Mouse (Mus musculus) large intestine, adult 2 months (tissue): ENCODE results near the gene Hao1. TPM values are rescaled to one million over a fixed set of nuclear protein-coding genes. Genes with fewer than 3 reads are reported as not detected.

Source experiments
- DNase-seq: peaks from one replicate; pipeline ENCODE4 v3.0.0-alpha.2; 2012; ENCODE audit warnings: low read depth, low spot score
- WGBS: fragments of 180-500 bp; shearing (Covaris S2); methylation state at CpG from one replicate; pipeline ENCODE4 v1.1.7; 2018; 5-methylcytosine and 5-hydroxymethylcytosine counted together
- polyA plus RNA-seq: library from polyadenylated mRNA; depleted of rRNA; stranded (reverse); fragments of >200 nt; gene quantifications from 2 replicates; pipeline ENCODE4 v1.2.3, GENCODE M21; 2012; rRNA removed

The Hao1 gene
- polyA plus RNA-seq, 1 experiment: not detected

- DNase-seq: peak; percentile 19
- 7% methylated on average over 8 of the region's 8 CpGs for WGBS
Measured at GRCm38 (mm10) chr2:134481759-134482158, 72.4 kb downstream of the Hao1 start.

GRCm38 (mm10) chr2:134481174-134481573 is 73.0 kb downstream of the Hao1 start:
- WGBS: 81% methylated on average over 6 of the region's 6 CpGs

GRCm38 (mm10) chr2:134465132-134465531 is 89.0 kb downstream of the Hao1 start:
- no peak for DNase-seq
- WGBS: 44% methylated on average over 2 of the region's 2 CpGs

More at GRCm38 (mm10) chr2:134481174-134481573, 73.0 kb downstream of the Hao1 start:
- DNase-seq: no peak

GRCm38 (mm10) chr2:134462321-134462720 is 91.8 kb downstream of the Hao1 start:
- DNase-seq: no peak
- WGBS: 70% methylated on average over 6 of the region's 6 CpGs

- WGBS: 44% methylated on average over 5 of the region's 5 CpGs
- DNase-seq: no peak
Measured at GRCm38 (mm10) chr2:134460831-134461230, 93.3 kb downstream of the Hao1 start.

GRCm38 (mm10) chr2:134456065-134456505 is 98.1 kb downstream of the Hao1 start:
- WGBS: 31% methylated on average over 7 of the region's 7 CpGs
- DNase-seq: no peak

GRCm38 (mm10) chr2:134452748-134453147 is 101.4 kb downstream of the Hao1 start:
- 64% methylated on average over 1 of the region's 1 CpGs for whole genome bisulfite sequencing

GRCm38 (mm10) chr2:134450976-134451375 is 103.2 kb downstream of the Hao1 start:
- no peak for DNase-seq
- 48% methylated on average over 1 of the region's 1 CpGs for WGBS

More at GRCm38 (mm10) chr2:134452748-134453147, 101.4 kb downstream of the Hao1 start:
- no peak for DNase-seq

Other genes starting within 250 kb of the Hao1 start
- gene Tmx4, start 89.8 kb upstream of the Hao1 start, polyA plus RNA-seq: 1.2 and 1.5 TPM in 2 replicates
- 0.68 and 1.1 TPM in 2 replicates for gene Plcb1, start 231.7 kb upstream of the Hao1 start, polyA plus RNA-seq